In the genomic region with DNA sequence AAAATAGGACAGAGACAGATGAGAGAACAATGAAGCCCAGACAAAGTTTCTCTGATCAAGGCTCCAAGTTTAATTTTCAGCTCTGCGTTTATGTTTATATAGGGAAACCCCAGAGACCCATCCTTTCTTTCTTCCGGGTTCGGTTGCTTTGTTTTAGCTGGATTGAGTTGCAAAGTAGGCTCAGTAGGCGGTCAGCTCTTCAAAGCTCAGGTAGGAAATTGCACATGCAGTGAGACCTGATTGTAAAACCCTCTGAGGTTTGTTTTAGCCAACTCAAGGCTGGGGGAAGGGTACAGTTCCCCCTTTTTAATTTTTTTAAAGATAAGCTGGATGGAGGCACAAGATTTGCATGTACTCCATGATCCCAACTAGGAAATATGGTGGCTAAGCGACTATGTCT, we compare ENCODE assay signal across 11 mouse cellular contexts.
"Had no signal": no experiment of that assay in that cellular context is flagged by ENCODE, and none has a peak within 500 bp of the region (broad histone marks: within the 10 kb centered on the region; RNA-seq: fewer than 3 reads in every experiment).

No protein-coding gene starts in this region.

- DNase-seq: retina, postnatal 1 day; right cerebral cortex, adult 18-20 months; right cerebral cortex, postnatal 14 days; right cerebral cortex, postnatal 25 days; right cerebral cortex, postnatal 4 days; thymus, adult 18-20 months; thymus, adult 2 months; thymus, postnatal 14 days; thymus, postnatal 25 days; thymus, postnatal 36 days; thymus, postnatal 4 days had no signal
